Mouse (Mus musculus): ENCODE data around the gene Slc47a1. TPM values are rescaled to one million over a fixed set of nuclear protein-coding genes. Genes with fewer than 3 reads are reported as not detected.
"Not testable (repeated sequence)": the region's sequence is repeated elsewhere in the genome, so short reads cannot be mapped to it uniquely, and the experiment has no call there.

The Slc47a1 gene
- polyA plus RNA-seq, 1 experiment from 2014 or later: 0.11 TPM

DNA sequence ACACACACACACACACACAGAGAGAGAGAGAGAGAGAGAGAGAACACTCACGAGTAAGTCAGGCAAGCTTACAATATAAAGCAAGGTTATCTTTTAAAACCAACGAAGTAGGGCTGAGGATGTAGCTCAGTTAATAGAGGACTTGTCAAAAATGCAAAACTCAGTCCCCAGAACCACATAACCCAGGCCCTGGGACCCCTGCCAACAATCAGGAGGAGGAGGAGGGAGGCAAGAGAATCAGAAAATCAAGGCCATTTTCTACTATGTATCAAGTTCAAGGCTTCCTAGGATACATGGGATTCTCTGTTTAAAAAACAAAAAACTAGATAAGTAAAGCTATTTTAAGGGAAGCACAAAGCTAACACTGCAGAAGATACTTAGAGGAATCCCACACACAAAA lies 61.3 kb downstream of the Slc47a1 start:
- H3K27me3 ChIP-seq (ENCODE audit: control insufficient read depth, insufficient read depth, low read length): no peaks in the 10 kb centered on the region

DNA sequence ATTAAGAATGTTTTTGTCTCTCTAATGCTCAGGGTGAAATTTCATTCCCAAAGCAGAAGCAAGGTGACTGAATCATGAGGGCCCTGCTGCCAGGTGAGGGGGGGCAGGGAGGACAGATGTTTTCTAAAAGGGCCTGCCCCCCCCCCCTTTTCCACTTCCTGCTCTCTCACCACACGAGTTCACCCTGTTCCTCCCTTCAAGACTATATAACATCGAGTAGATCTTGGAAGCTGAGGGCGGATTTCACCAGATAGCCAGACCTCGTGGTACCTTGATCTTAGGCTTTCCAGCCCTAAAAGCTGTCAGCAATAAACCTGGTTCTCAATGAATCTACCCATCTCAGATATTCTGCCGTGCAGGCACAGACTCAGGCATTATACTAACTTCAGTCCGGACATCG lies 67.8 kb downstream of the Slc47a1 start:
- Histone ChIP-seq H3K4me2 (ENCODE audit: low read depth, low read length, severe bottlenecking) (no peak overlapping the region), H3K36me3 (ENCODE audit: control insufficient read depth, insufficient read depth, low read length) (no peaks in the 10 kb centered on the region), H3K27ac (ENCODE audit: low read depth, low read length) (no peak overlapping the region), H3K27me3 (ENCODE audit: control insufficient read depth, insufficient read depth, low read length) (no peaks in the 10 kb centered on the region), H3K4me3 (ENCODE audit: low read depth, low read length) (no peak overlapping the region), H3K4me1 (replicated peaks; ENCODE audit: control insufficient read depth, insufficient read depth, low read length) (no peaks in the 10 kb centered on the region), H3K9ac (ENCODE audit: low read length) (no peak overlapping the region), H3K9me3 (ENCODE audit: control insufficient read depth, low read length) (no peaks in the 10 kb centered on the region; the same call in none of the 2 replicates)
- WGBS: 81% methylated on average over 7 of the region's 7 CpGs
- DNase-seq (ENCODE audit: low spot score): no peak
- ATAC-seq (replicated peaks; ENCODE audit: low FRiP score): no peak

More for the DNA sequence above, 61.3 kb downstream of the Slc47a1 start:
- H3K36me3 ChIP-seq (ENCODE audit: control insufficient read depth, insufficient read depth, low read length): no peaks in the 10 kb centered on the region
- H3K4me3 ChIP-seq (ENCODE audit: low read depth, low read length): no peak overlapping the region
- no peak overlapping the region for H3K27ac ChIP-seq (ENCODE audit: low read depth, low read length)
- WGBS: 76% methylated on average over 2 of the region's 2 CpGs
- no peak for ATAC-seq (replicated peaks; ENCODE audit: low FRiP score)
- no peaks in the 10 kb centered on the region for H3K4me1 ChIP-seq (replicated peaks; ENCODE audit: control insufficient read depth, insufficient read depth, low read length)
- H3K9me3 ChIP-seq (ENCODE audit: control insufficient read depth, low read length): no peaks in the 10 kb centered on the region
- DNase-seq (ENCODE audit: low spot score): no peak
- no peak overlapping the region for H3K9ac ChIP-seq (ENCODE audit: low read length)
- H3K4me2 ChIP-seq (ENCODE audit: low read depth, low read length, severe bottlenecking): no peak overlapping the region

DNA sequence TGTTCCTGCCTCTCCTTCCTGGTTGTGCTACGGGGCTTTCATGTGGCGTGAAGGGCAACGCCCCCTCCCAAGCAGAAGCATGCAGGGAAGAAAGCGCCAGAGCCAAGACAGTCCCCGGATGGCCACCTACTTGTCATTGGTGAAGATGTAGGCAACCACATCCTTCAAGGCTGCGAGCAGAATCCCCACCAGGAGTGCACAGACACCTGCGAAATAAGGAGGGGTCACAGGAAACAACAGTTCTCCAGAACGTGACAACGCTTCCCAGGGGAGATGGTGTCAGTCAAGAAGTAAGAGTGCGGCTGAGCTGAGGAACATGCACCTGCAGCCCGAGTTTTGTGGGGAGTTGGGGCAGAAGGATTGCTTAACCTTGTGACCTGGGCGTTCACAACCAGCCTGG lies 68.3 kb downstream of the Slc47a1 start:
- no peak overlapping the region for H3K9ac ChIP-seq (ENCODE audit: low read length)
- no peak overlapping the region for H3K4me3 ChIP-seq (ENCODE audit: low read depth, low read length)
- H3K4me2 ChIP-seq (ENCODE audit: low read depth, low read length, severe bottlenecking): no peak overlapping the region
- 77% methylated on average over 12 of the region's 12 CpGs for WGBS
- no peak overlapping the region for H3K27ac ChIP-seq (ENCODE audit: low read depth, low read length)
- no peaks in the 10 kb centered on the region for H3K4me1 ChIP-seq (replicated peaks; ENCODE audit: control insufficient read depth, insufficient read depth, low read length)
- H3K27me3 ChIP-seq (ENCODE audit: control insufficient read depth, insufficient read depth, low read length): no peaks in the 10 kb centered on the region
- H3K36me3 ChIP-seq (ENCODE audit: control insufficient read depth, insufficient read depth, low read length): no peaks in the 10 kb centered on the region
- ATAC-seq (replicated peaks; ENCODE audit: low FRiP score) (no peak), DNase-seq (ENCODE audit: low spot score) (no peak)
- no peaks in the 10 kb centered on the region; the same call in none of the 2 replicates for H3K9me3 ChIP-seq (ENCODE audit: control insufficient read depth, low read length)

GRCm38 (mm10) chr11:61307795-61308194 lies 70.3 kb downstream of the Slc47a1 start:
- Histone ChIP-seq H3K36me3 (ENCODE audit: control insufficient read depth, insufficient read depth, low read length) (no peaks in the 10 kb centered on the region), H3K9me3 (ENCODE audit: control insufficient read depth, low read length) (no peaks in the 10 kb centered on the region; the same call in none of the 2 replicates), H3K4me2 (ENCODE audit: low read depth, low read length, severe bottlenecking) (no peak overlapping the region), H3K27ac (ENCODE audit: low read depth, low read length) (no peak overlapping the region), H3K9ac (ENCODE audit: low read length) (no peak overlapping the region), H3K4me3 (ENCODE audit: low read depth, low read length) (no peak overlapping the region), H3K27me3 (ENCODE audit: control insufficient read depth, insufficient read depth, low read length) (no peaks in the 10 kb centered on the region), H3K4me1 (replicated peaks; ENCODE audit: control insufficient read depth, insufficient read depth, low read length) (no peaks in the 10 kb centered on the region)
- WGBS: 33% methylated on average over 7 of the region's 7 CpGs
- DNase-seq (ENCODE audit: low spot score): no peak
- ATAC-seq (replicated peaks; ENCODE audit: low FRiP score): no peak

GRCm38 (mm10) chr11:61305377-61305776 lies 72.8 kb downstream of the Slc47a1 start:
- Histone ChIP-seq H3K4me1 (replicated peaks; ENCODE audit: control insufficient read depth, insufficient read depth, low read length) (0 out of 2 replicates have a peak, but pooled peaks cover 2% of the 10 kb centered on the region), H3K27me3 (ENCODE audit: control insufficient read depth, insufficient read depth, low read length) (no peaks in the 10 kb centered on the region), H3K36me3 (ENCODE audit: control insufficient read depth, insufficient read depth, low read length) (no peaks in the 10 kb centered on the region), H3K9ac (ENCODE audit: low read length) (no peak overlapping the region), H3K4me2 (ENCODE audit: low read depth, low read length, severe bottlenecking) (no peak overlapping the region), H3K27ac (ENCODE audit: low read depth, low read length) (no peak overlapping the region), H3K9me3 (ENCODE audit: control insufficient read depth, low read length) (no peaks in the 10 kb centered on the region; the same call in none of the 2 replicates), H3K4me3 (ENCODE audit: low read depth, low read length) (no peak overlapping the region)
- DNase-seq (ENCODE audit: low spot score): no peak
- WGBS: 80% methylated on average over 4 of the region's 4 CpGs
- no peak for ATAC-seq (replicated peaks; ENCODE audit: low FRiP score)

- not testable (repeated sequence) for DNase-seq (ENCODE audit: low spot score); H3K27ac ChIP-seq (ENCODE audit: low read depth, low read length); H3K4me2 ChIP-seq (ENCODE audit: low read depth, low read length, severe bottlenecking); H3K27me3 ChIP-seq (ENCODE audit: control insufficient read depth, insufficient read depth, low read length); H3K9me3 ChIP-seq (ENCODE audit: control insufficient read depth, low read length); ATAC-seq (replicated peaks; ENCODE audit: low FRiP score); H3K4me1 ChIP-seq (replicated peaks; ENCODE audit: control insufficient read depth, insufficient read depth, low read length); H3K4me3 ChIP-seq (ENCODE audit: low read depth, low read length); H3K9ac ChIP-seq (ENCODE audit: low read length); H3K36me3 ChIP-seq (ENCODE audit: control insufficient read depth, insufficient read depth, low read length)
- 94% methylated on average over 6 of the region's 10 CpGs for WGBS
Measured at GRCm38 (mm10) chr11:61304535-61304934, 73.6 kb downstream of the Slc47a1 start.

DNA sequence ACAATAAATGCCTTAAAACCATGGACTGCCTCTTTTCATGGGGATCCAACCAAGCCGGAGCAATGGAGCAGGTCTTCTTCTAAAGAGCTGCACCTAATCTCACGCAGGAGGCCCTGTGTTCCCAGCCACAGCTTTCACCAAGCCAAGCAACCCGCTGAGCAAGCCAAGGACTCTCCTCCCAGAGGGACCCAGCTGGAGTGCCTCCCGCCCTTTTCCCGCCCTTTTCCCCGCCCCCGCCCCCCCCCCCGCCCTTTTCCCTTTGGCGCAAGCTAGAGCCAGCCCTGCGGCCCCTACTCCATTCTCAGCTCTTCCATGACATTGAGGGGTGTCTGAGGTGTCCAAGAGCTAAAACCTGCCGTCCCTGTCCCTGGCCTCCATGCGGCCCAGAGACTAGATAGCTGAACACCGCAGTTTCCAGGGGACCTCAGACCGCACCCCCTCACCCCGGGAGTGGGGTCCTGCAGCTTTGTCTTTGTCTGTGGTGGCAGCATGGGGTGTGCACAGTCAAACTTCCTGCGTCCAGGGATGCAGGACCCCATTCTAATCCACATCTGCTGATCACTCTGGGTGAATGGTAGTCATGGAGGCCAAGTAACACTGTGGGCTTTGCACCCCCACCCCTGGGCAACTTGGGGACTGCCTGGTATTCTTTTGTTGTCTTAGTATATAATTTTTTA lies 77.3 kb downstream of the Slc47a1 start:
- H3K9ac ChIP-seq (ENCODE audit: low read length): peak overlapping the region; percentile 17; the same call in 1 of the 2 replicates
- no peaks in the 10 kb centered on the region for H3K27me3 ChIP-seq (ENCODE audit: control insufficient read depth, insufficient read depth, low read length)
- no peaks in the 10 kb centered on the region; the same call in none of the 2 replicates for H3K9me3 ChIP-seq (ENCODE audit: control insufficient read depth, low read length)
- H3K27ac ChIP-seq (ENCODE audit: low read depth, low read length): no peak overlapping the region
- no peaks in the 10 kb centered on the region for H3K36me3 ChIP-seq (ENCODE audit: control insufficient read depth, insufficient read depth, low read length)
- H3K4me3 ChIP-seq (ENCODE audit: low read depth, low read length): no peak overlapping the region
- 0 out of 2 replicates have a peak, but pooled peaks cover 2% of the 10 kb centered on the region for H3K4me1 ChIP-seq (replicated peaks; ENCODE audit: control insufficient read depth, insufficient read depth, low read length)
- DNase-seq (ENCODE audit: low spot score) (peak; percentile 55), ATAC-seq (replicated peaks; ENCODE audit: low FRiP score) (no peak)
- peak overlapping the region; percentile 24; the same call in 1 of the 2 replicates for H3K4me2 ChIP-seq (ENCODE audit: low read depth, low read length, severe bottlenecking)
- WGBS: 10% methylated on average over 14 of the region's 16 CpGs

DNA sequence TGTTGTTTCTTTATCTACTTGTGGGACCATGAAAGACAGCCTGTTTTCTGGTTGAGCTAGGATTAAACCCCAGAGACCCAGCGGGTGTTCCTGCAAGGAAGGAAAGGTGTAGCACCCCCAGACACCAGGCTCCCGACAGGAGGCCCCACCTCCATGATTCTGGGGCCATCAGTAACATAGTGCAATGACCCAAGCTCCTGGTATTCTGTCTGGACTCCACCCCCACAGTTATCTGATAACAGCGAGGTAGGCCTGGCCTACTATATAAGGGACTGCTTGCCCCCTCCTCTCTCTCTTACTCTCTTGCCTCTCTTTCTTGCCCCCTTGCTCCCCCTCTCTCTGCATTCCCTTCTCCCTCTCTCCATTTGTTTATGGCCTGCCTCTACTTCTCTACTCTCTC lies 77.9 kb downstream of the Slc47a1 start:
- no peak for ATAC-seq (replicated peaks; ENCODE audit: low FRiP score)
- 0 out of 2 replicates have a peak, but pooled peaks cover 2% of the 10 kb centered on the region for H3K4me1 ChIP-seq (replicated peaks; ENCODE audit: control insufficient read depth, insufficient read depth, low read length)
- no peaks in the 10 kb centered on the region for H3K27me3 ChIP-seq (ENCODE audit: control insufficient read depth, insufficient read depth, low read length)
- H3K4me3 ChIP-seq (ENCODE audit: low read depth, low read length): no peak overlapping the region
- 61% methylated on average over 3 of the region's 3 CpGs for WGBS
- no peak overlapping the region for H3K4me2 ChIP-seq (ENCODE audit: low read depth, low read length, severe bottlenecking)
- H3K36me3 ChIP-seq (ENCODE audit: control insufficient read depth, insufficient read depth, low read length): no peaks in the 10 kb centered on the region
- H3K9me3 ChIP-seq (ENCODE audit: control insufficient read depth, low read length): no peaks in the 10 kb centered on the region
- no peak overlapping the region for H3K9ac ChIP-seq (ENCODE audit: low read length)
- DNase-seq (ENCODE audit: low spot score): no peak
- H3K27ac ChIP-seq (ENCODE audit: low read depth, low read length): no peak overlapping the region

- Histone ChIP-seq H3K4me3 (ENCODE audit: low read depth, low read length) (no peak overlapping the region), H3K9ac (ENCODE audit: low read length) (no peak overlapping the region), H3K27ac (ENCODE audit: low read depth, low read length) (no peak overlapping the region), H3K36me3 (ENCODE audit: control insufficient read depth, insufficient read depth, low read length) (no peaks in the 10 kb centered on the region), H3K4me1 (replicated peaks; ENCODE audit: control insufficient read depth, insufficient read depth, low read length) (0 out of 2 replicates have a peak, but pooled peaks cover 2% of the 10 kb centered on the region), H3K9me3 (ENCODE audit: control insufficient read depth, low read length) (no peaks in the 10 kb centered on the region), H3K4me2 (ENCODE audit: low read depth, low read length, severe bottlenecking) (no peak overlapping the region), H3K27me3 (ENCODE audit: control insufficient read depth, insufficient read depth, low read length) (no peaks in the 10 kb centered on the region)
- ATAC-seq (replicated peaks; ENCODE audit: low FRiP score) (no peak), DNase-seq (ENCODE audit: low spot score) (no peak)
- WGBS: 94% methylated on average over 2 of the region's 2 CpGs
Measured at GRCm38 (mm10) chr11:61297901-61298300, 80.2 kb downstream of the Slc47a1 start.

All from forebrain, embryonic 11.5 days (tissue).